Mouse (Mus musculus) thymus, postnatal 4 days (tissue): Measurements from ENCODE around the gene Nkapl.

Experiments used
- DNase-seq: peaks from one replicate; pipeline ENCODE4 v3.0.0; 2021

Gene Nkapl

DNA sequence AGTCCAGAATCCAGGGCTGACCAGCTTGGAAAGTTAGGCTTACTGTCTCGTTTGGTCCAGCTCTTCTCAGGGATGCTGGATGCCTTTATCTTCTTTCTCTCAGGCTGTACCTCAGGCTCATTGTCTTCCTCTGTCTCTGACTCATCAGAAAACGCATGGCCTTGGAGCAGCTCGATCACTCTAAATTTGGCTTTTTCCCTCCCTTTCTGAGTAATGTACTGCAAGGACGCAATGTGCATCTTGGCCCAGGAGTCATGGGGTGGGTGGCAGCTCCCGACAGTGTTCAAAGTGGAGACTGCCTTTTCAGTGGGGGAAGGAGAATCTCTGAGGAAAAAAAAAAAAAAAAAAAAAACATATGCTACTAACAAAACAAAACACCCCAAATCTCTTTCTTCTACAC lies 45.0 kb downstream of the Nkapl start:
- no peak for DNase-seq

DNA sequence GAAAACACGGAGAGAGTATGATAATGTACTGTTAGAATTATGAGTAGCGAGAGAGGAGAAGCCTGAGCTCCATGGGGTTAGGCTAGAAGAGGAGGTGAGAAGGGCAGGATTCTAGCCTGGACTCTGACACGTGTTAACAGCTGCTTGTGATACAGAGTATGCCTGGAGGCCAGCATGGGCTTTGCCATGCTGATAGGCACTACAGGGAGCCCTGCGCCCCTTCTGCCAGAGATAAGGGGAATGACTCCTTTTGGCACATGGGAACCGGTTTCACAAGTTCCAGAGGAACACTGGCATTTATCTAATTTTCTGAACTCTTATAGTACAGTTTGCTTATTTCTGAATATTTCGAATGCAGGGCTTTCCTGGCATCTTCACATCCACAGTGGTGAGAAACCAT lies 49.4 kb downstream of the Nkapl start:
- no peak for DNase-seq

DNA sequence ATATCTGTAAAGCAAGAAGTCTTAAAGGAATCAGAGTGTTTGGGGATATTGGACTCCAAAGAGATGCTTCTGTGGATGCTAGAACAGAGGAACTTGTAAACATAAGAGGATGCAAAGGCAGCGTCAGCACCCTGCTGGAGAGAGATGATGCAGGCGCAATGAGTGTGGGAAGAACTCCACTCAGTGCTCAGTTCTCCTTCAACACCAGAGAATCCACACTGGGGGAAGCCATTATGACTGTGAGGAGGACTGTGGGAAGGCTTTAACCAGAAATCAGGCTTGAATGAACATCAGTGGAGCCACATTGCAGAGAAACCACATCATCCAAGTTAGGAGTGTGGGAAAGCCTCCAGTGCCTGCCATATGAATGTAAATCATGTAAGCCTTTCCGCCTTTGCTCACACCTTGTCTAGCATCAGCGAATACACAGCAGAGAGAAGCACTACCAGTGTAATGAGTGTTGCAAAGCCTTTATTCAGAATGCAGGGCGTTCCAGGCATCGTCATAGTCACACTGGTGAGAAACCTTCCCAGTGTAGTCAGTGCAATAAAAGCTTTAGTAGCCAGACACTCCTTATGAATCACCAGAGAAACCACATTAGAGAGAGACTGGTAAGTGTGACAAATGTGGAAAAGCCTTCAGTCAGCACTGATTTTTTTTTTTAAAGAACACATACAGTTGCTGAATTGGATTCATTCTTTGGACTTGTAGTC lies 50.9 kb downstream of the Nkapl start:
- DNase-seq: no peak
